Mouse (Mus musculus): ENCODE results near the gene Pik3r1. TPM values are rescaled to one million over a fixed set of nuclear protein-coding genes. Genes with fewer than 3 reads are reported as not detected.

The Pik3r1 gene
- polyA plus RNA-seq, 1 experiment from 2014 or later = 95.5 TPM

DNA sequence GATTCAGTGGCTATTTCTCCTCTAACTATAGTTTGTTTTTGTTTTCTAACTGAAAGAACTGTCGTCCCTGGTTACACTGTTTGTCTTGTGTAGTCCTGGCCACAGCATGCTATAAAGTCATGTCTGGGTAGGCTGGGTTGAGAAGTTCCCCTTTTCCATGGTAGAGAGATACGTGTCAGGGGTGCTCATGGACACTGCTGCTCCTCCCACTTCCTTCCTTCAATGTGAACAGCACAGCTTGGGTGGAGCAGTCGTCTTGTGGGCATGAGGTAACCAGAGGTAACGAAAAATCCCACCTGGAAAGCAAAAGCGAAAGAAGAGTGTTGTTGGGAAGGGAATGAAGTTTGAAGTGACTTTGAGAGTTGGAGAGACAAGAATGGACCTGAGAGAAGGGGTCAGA is 104.0 kb downstream of the Pik3r1 start:
- Histone ChIP-seq H3K4me1 (ENCODE audit: control insufficient read depth, insufficient read depth, low read length) (no peaks in the 10 kb centered on the region), H3K9ac (replicated peaks; ENCODE audit: low read depth, low read length) (no peak overlapping the region), H3K36me3 (ENCODE audit: control insufficient read depth, insufficient read depth, low read length) (no peaks in the 10 kb centered on the region), H3K9me3 (ENCODE audit: control insufficient read depth, low read depth, low read length) (no peaks in the 10 kb centered on the region), H3K4me3 (ENCODE audit: low read depth, low read length) (no peak overlapping the region), H3K4me2 (replicated peaks; ENCODE audit: low read depth, low read length) (no peak overlapping the region), H3K27ac (ENCODE audit: low read length) (no peak overlapping the region), H3K27me3 (ENCODE audit: control insufficient read depth, insufficient read depth, low read length) (no peaks in the 10 kb centered on the region)
- 66% methylated on average over 5 of the region's 5 CpGs for WGBS
- no peak for ATAC-seq (ENCODE audit: insufficient number of reproducible peaks, insufficient read depth, low FRiP score, low read depth)

DNA sequence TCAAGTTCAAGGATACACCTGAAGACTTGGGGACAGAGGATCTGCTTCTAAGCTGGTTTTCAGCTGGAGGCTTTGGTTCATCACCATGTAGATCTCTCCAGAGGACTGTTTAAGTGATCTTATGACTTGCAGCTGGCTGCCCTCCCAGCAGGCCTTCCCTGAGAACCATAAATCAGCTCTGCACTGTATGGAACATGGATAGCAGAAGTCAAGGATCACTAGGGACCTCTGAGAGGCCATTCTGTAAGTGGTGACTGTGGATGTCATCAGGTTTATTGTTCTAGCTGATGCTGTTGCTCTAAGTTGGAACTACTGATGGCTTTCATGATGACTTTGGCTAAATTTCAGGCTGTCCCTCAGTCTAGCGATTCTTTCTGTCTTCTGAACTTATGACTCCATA is 105.1 kb downstream of the Pik3r1 start:
- H3K9me3 ChIP-seq (ENCODE audit: control insufficient read depth, low read depth, low read length) = no peaks in the 10 kb centered on the region
- no peak overlapping the region for H3K4me2 ChIP-seq (replicated peaks; ENCODE audit: low read depth, low read length)
- 81% methylated on average over 1 of the region's 1 CpGs for WGBS
- H3K4me3 ChIP-seq (ENCODE audit: low read depth, low read length) = no peak overlapping the region
- H3K9ac ChIP-seq (replicated peaks; ENCODE audit: low read depth, low read length) = no peak overlapping the region
- ATAC-seq (ENCODE audit: insufficient number of reproducible peaks, insufficient read depth, low FRiP score, low read depth) = no peak
- no peak overlapping the region for H3K27ac ChIP-seq (ENCODE audit: low read length)
- no peaks in the 10 kb centered on the region for H3K27me3 ChIP-seq (ENCODE audit: control insufficient read depth, insufficient read depth, low read length)
- no peaks in the 10 kb centered on the region for H3K36me3 ChIP-seq (ENCODE audit: control insufficient read depth, insufficient read depth, low read length)
- H3K4me1 ChIP-seq (ENCODE audit: control insufficient read depth, insufficient read depth, low read length) = no peaks in the 10 kb centered on the region

DNA sequence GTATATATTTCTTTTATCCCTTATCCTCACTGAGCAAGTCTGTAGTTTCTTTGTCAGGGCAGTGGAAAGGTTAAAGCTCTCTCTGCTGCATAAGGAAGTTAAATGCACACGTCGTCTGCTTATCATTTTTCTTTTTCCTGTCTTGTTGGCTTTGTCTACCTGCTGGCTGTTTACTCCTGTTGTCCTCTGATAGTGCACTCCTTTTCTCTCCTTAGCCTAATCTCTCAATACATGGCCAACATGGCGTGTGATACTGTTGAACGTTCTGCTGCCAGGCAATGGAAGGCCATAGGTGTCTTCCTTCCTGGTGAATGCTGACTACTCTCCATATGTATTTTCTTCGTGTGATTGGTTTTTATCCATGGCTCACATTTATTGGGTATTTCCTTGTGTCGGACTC is 106.5 kb downstream of the Pik3r1 start:
- H3K36me3 ChIP-seq (ENCODE audit: control insufficient read depth, insufficient read depth, low read length) = no peaks in the 10 kb centered on the region
- H3K4me3 ChIP-seq (ENCODE audit: low read depth, low read length) = no peak overlapping the region
- H3K4me2 ChIP-seq (replicated peaks; ENCODE audit: low read depth, low read length) = no peak overlapping the region
- no peaks in the 10 kb centered on the region for H3K4me1 ChIP-seq (ENCODE audit: control insufficient read depth, insufficient read depth, low read length)
- H3K9ac ChIP-seq (replicated peaks; ENCODE audit: low read depth, low read length) = no peak overlapping the region
- no peaks in the 10 kb centered on the region for H3K9me3 ChIP-seq (ENCODE audit: control insufficient read depth, low read depth, low read length)
- 79% methylated on average over 6 of the region's 6 CpGs for WGBS
- no peaks in the 10 kb centered on the region for H3K27me3 ChIP-seq (ENCODE audit: control insufficient read depth, insufficient read depth, low read length)
- H3K27ac ChIP-seq (ENCODE audit: low read length) = no peak overlapping the region
- no peak for ATAC-seq (ENCODE audit: insufficient number of reproducible peaks, insufficient read depth, low FRiP score, low read depth)

DNA sequence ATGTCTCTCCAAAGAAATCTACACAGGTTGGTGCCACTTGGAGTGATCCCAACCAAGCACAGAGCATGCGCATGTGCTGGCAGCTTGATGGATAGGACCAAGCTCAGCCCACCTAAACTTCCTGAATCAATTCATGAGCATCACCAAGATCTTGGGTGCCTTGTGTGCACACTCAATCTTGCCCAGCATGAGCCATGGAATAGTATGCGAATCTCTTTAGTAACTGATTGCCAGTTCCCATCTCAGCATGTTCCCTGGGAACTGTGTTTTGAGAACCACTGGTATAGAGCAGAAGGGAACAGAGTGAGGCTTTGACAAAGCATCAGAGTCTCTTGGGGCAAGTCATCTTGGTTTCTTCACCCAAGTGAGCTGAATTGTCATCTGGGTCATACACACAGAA is 107.8 kb downstream of the Pik3r1 start:
- ATAC-seq (ENCODE audit: insufficient number of reproducible peaks, insufficient read depth, low FRiP score, low read depth) = no peak
- 91% methylated on average over 2 of the region's 2 CpGs for WGBS
- no peaks in the 10 kb centered on the region for H3K9me3 ChIP-seq (ENCODE audit: control insufficient read depth, low read depth, low read length)
- no peak overlapping the region for H3K4me3 ChIP-seq (ENCODE audit: low read depth, low read length)
- H3K36me3 ChIP-seq (ENCODE audit: control insufficient read depth, insufficient read depth, low read length) = no peaks in the 10 kb centered on the region
- H3K4me1 ChIP-seq (ENCODE audit: control insufficient read depth, insufficient read depth, low read length) = no peaks in the 10 kb centered on the region; the same call in 1 of the 2 replicates
- H3K27me3 ChIP-seq (ENCODE audit: control insufficient read depth, insufficient read depth, low read length) = no peaks in the 10 kb centered on the region
- H3K27ac ChIP-seq (ENCODE audit: low read length) = no peak overlapping the region
- H3K9ac ChIP-seq (replicated peaks; ENCODE audit: low read depth, low read length) = no peak overlapping the region
- H3K4me2 ChIP-seq (replicated peaks; ENCODE audit: low read depth, low read length) = no peak overlapping the region

DNA sequence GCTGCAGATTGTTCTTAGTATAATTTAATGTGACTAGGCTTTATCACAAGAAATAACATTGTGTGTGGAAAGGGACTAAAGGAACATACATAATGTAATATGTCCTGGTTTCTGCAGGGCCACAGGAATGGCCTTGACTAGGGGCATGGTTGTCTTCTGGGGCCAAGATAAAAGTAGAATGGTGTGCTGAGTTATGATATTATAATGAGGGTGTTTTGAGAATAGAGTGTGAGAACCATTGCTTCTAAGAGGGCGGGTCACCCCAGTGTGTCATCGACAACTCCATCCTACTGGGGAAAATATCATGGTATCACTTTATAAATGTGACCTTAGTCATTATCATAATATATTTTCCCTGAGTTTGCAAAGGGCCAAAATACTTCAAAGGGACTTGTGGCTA is 115.9 kb downstream of the Pik3r1 start:
- no peak for ATAC-seq (ENCODE audit: insufficient number of reproducible peaks, insufficient read depth, low FRiP score, low read depth)
- H3K27ac ChIP-seq (ENCODE audit: low read length) = no peak overlapping the region
- no peaks in the 10 kb centered on the region; the same call in 1 of the 2 replicates for H3K4me1 ChIP-seq (ENCODE audit: control insufficient read depth, insufficient read depth, low read length)
- H3K4me3 ChIP-seq (ENCODE audit: low read depth, low read length) = no peak overlapping the region
- no peaks in the 10 kb centered on the region for H3K36me3 ChIP-seq (ENCODE audit: control insufficient read depth, insufficient read depth, low read length)
- H3K4me2 ChIP-seq (replicated peaks; ENCODE audit: low read depth, low read length) = no peak overlapping the region
- no peak overlapping the region for H3K9ac ChIP-seq (replicated peaks; ENCODE audit: low read depth, low read length)
- no peaks in the 10 kb centered on the region for H3K27me3 ChIP-seq (ENCODE audit: control insufficient read depth, insufficient read depth, low read length)
- 95% methylated on average over 2 of the region's 2 CpGs for WGBS
- no peaks in the 10 kb centered on the region for H3K9me3 ChIP-seq (ENCODE audit: control insufficient read depth, low read depth, low read length)

DNA sequence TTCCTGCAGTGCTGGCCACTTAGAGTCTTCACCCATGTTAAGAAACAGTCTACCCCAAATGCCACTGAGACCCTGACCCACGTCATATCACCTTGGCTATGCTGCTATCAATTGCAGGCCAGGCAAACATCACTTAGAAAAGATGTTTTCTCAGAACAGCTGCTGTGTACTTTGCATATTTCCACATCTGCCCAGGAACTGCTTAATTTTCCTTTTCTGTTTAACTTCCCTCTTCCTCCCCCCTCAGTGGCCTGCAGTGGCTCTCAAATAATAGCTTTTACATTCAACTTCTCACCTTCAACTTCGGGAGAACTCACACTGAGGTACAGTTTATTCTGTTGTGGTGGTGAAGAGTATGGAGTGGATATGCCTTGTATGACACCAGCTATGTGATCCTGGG is 126.4 kb downstream of the Pik3r1 start:
- Histone ChIP-seq H3K36me3 (ENCODE audit: control insufficient read depth, insufficient read depth, low read length) (no peaks in the 10 kb centered on the region), H3K4me2 (replicated peaks; ENCODE audit: low read depth, low read length) (no peak overlapping the region), H3K27me3 (ENCODE audit: control insufficient read depth, insufficient read depth, low read length) (no peaks in the 10 kb centered on the region), H3K9me3 (ENCODE audit: control insufficient read depth, low read depth, low read length) (no peaks in the 10 kb centered on the region), H3K4me1 (ENCODE audit: control insufficient read depth, insufficient read depth, low read length) (no peaks in the 10 kb centered on the region), H3K4me3 (ENCODE audit: low read depth, low read length) (no peak overlapping the region), H3K9ac (replicated peaks; ENCODE audit: low read depth, low read length) (no peak overlapping the region), H3K27ac (ENCODE audit: low read length) (no peak overlapping the region)
- no peak for ATAC-seq (ENCODE audit: insufficient number of reproducible peaks, insufficient read depth, low FRiP score, low read depth)
- 68% methylated on average over 2 of the region's 2 CpGs for WGBS

GRCm38 (mm10) chr13:101635837-101636236 is 132.2 kb downstream of the Pik3r1 start:
- no peaks in the 10 kb centered on the region for H3K27me3 ChIP-seq (ENCODE audit: control insufficient read depth, insufficient read depth, low read length)
- 41% methylated on average over 1 of the region's 1 CpGs for WGBS
- H3K36me3 ChIP-seq (ENCODE audit: control insufficient read depth, insufficient read depth, low read length) = no peaks in the 10 kb centered on the region
- H3K4me3 ChIP-seq (ENCODE audit: low read depth, low read length) = no peak overlapping the region
- no peaks in the 10 kb centered on the region for H3K9me3 ChIP-seq (ENCODE audit: control insufficient read depth, low read depth, low read length)
- no peak overlapping the region for H3K4me2 ChIP-seq (replicated peaks; ENCODE audit: low read depth, low read length)
- no peak overlapping the region for H3K27ac ChIP-seq (ENCODE audit: low read length)
- H3K4me1 ChIP-seq (ENCODE audit: control insufficient read depth, insufficient read depth, low read length) = no peaks in the 10 kb centered on the region
- no peak overlapping the region for H3K9ac ChIP-seq (replicated peaks; ENCODE audit: low read depth, low read length)
- ATAC-seq (ENCODE audit: insufficient number of reproducible peaks, insufficient read depth, low FRiP score, low read depth) = no peak

- Histone ChIP-seq H3K27ac (ENCODE audit: low read length) (no peak overlapping the region), H3K27me3 (ENCODE audit: control insufficient read depth, insufficient read depth, low read length) (no peaks in the 10 kb centered on the region), H3K4me3 (ENCODE audit: low read depth, low read length) (no peak overlapping the region), H3K9me3 (ENCODE audit: control insufficient read depth, low read depth, low read length) (no peaks in the 10 kb centered on the region), H3K4me2 (replicated peaks; ENCODE audit: low read depth, low read length) (no peak overlapping the region), H3K4me1 (ENCODE audit: control insufficient read depth, insufficient read depth, low read length) (no peaks in the 10 kb centered on the region), H3K9ac (replicated peaks; ENCODE audit: low read depth, low read length) (no peak overlapping the region), H3K36me3 (ENCODE audit: control insufficient read depth, insufficient read depth, low read length) (no peaks in the 10 kb centered on the region)
- ATAC-seq (ENCODE audit: insufficient number of reproducible peaks, insufficient read depth, low FRiP score, low read depth) = no peak
These were observed 133.6 kb downstream of the Pik3r1 start for GRCm38 (mm10) chr13:101634420-101634819.

- H3K4me2 ChIP-seq (replicated peaks; ENCODE audit: low read depth, low read length) = no peak overlapping the region
- no peak overlapping the region for H3K4me3 ChIP-seq (ENCODE audit: low read depth, low read length)
- no peak for ATAC-seq (ENCODE audit: insufficient number of reproducible peaks, insufficient read depth, low FRiP score, low read depth)
- no peaks in the 10 kb centered on the region for H3K4me1 ChIP-seq (ENCODE audit: control insufficient read depth, insufficient read depth, low read length)
- no peak overlapping the region for H3K27ac ChIP-seq (ENCODE audit: low read length)
- H3K9ac ChIP-seq (replicated peaks; ENCODE audit: low read depth, low read length) = no peak overlapping the region
- H3K9me3 ChIP-seq (ENCODE audit: control insufficient read depth, low read depth, low read length) = no peaks in the 10 kb centered on the region
- H3K36me3 ChIP-seq (ENCODE audit: control insufficient read depth, insufficient read depth, low read length) = no peaks in the 10 kb centered on the region
- no peaks in the 10 kb centered on the region for H3K27me3 ChIP-seq (ENCODE audit: control insufficient read depth, insufficient read depth, low read length)
These were observed 134.4 kb downstream of the Pik3r1 start for GRCm38 (mm10) chr13:101633620-101634019.
